Mouse (Mus musculus) limb, embryonic 14.5 days (tissue): Measurements from ENCODE around the gene Rnf141. TPM values are rescaled to one million over a fixed set of nuclear protein-coding genes. Genes with fewer than 3 reads are reported as not detected.

ENCODE experiments used
- ATAC-seq: fragments of 200-750 bp; cut with Nextera tagmentation; 2 replicates; pipeline ENCODE4 v1.8.0; 2017; ENCODE audit warnings: low read depth, moderate number of reproducible peaks, moderate TSS enrichment; ENCODE audit not compliant: low FRiP score
- DNase-seq: peaks from one replicate; pipeline ENCODE4 v3.0.0-alpha.2; 2015; ENCODE audit warnings: low spot score
- H3K27ac ChIP-seq: fragments of 300-500 bp; sonication (generic); replicated peaks from 2 replicates; pipeline ENCODE4 v1.5.1; 2014; ENCODE audit warnings: low read depth, mild to moderate bottlenecking, low read length, moderate library complexity, mixed read lengths
- H3K27me3 ChIP-seq: fragments of 300-500 bp; sonication (generic); 2 replicates; pipeline ENCODE4 v1.6.1; 2014; ENCODE audit warnings: low read length, mixed read lengths; ENCODE audit not compliant: control insufficient read depth, insufficient read depth
- H3K36me3 ChIP-seq: fragments of 300-500 bp; sonication (generic); 2 replicates; pipeline ENCODE4 v1.6.1; 2014; ENCODE audit warnings: mild to moderate bottlenecking, low read length, moderate library complexity, mixed read lengths; ENCODE audit not compliant: control insufficient read depth, insufficient read depth
- H3K4me1 ChIP-seq: fragments of 300-500 bp; sonication (generic); 2 replicates; pipeline ENCODE4 v1.6.1; 2014; ENCODE audit warnings: antibody characterized with exemption, low read length, mixed read lengths; ENCODE audit not compliant: control insufficient read depth, insufficient read depth
- H3K4me2 ChIP-seq: fragments of 300-500 bp; sonication (generic); replicated peaks from 2 replicates; pipeline ENCODE4 v1.6.1; 2014; ENCODE audit warnings: low read depth, mild to moderate bottlenecking, low read length, moderate library complexity; ENCODE audit not compliant: severe bottlenecking
- H3K4me3 ChIP-seq: fragments of 300-500 bp; sonication (generic); replicated peaks from 2 replicates; pipeline ENCODE4 v1.5.1; 2014; ENCODE audit warnings: low read length
- H3K9ac ChIP-seq: fragments of 300-500 bp; sonication (generic); 2 replicates; pipeline ENCODE4 v1.6.1; 2014; ENCODE audit warnings: mild to moderate bottlenecking, low read depth, low read length, moderate library complexity; ENCODE audit not compliant: severe bottlenecking
- H3K9me3 ChIP-seq: fragments of 300-500 bp; sonication (generic); 2 replicates; pipeline ENCODE4 v1.6.1; 2016; ENCODE audit warnings: low read length; ENCODE audit not compliant: control insufficient read depth
- POLR2A ChIP-seq: fragments of 200-500 bp; IDR thresholded peaks from 2 replicates; pipeline ENCODE4 v1.8.0; 2012; ENCODE audit warnings: inconsistent platforms, mild to moderate bottlenecking, moderate library complexity, borderline replicate concordance; ENCODE audit not compliant: insufficient read depth, insufficient read length; ENCODE audit errors: extremely low read depth
- WGBS: fragments of 180-500 bp; shearing (Covaris S2); extraction: QIAGEN DNeasy Blood & Tissue Kit; methylation state at CpG from one replicate; pipeline ENCODE4 v1.1.7; 2014; 5-methylcytosine and 5-hydroxymethylcytosine counted together
- polyA plus RNA-seq, 2 experiments: library from polyadenylated mRNA; depleted of rRNA in 1 of 2; stranded (reverse) in 1 of 2; unstranded in 1 of 2; fragments of >200 nt; fragmentation: Nextera tagmentation in 1 of 2; extraction: Ambion mirVana in 1 of 2; gene quantifications; 2 replicates each; pipeline versions ENCODE4 v1.2.1 to v1.2.3; 2012 to 2014

The Rnf141 gene
- polyA plus RNA-seq, 2 experiments = 21.6 to 22.0 TPM

DNA sequence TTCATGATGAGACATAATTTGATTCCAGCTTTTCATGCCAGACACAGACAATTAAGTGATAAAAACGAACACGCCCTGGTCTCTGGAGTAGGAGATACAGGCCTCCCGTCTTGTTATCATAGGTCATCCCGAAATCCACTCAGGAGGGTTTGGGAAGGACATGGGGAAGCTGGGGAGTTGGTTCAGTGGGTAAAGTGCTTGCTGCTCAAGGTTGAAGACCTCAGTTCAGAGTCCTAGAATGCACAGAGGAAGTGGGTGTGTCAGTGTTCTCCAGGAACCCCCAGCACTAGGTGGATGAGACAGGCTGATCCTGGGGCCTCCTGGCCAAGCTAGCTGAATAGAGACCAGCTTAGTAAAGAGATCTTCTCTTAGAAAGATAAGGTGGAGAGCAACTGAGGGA lies 73.3 kb downstream of the Rnf141 start:
- no peak overlapping the region for H3K4me3 ChIP-seq
- ATAC-seq = no peak
- DNase-seq = no peak
- no peak overlapping the region for H3K27ac ChIP-seq
- TF ChIP-seq POLR2A = no peak
- no peak overlapping the region for H3K4me2 ChIP-seq
- H3K36me3 ChIP-seq = no peaks in the 10 kb centered on the region
- WGBS = 82% methylated on average over 4 of the region's 4 CpGs
- H3K9me3 ChIP-seq = no peaks in the 10 kb centered on the region
- H3K27me3 ChIP-seq = peaks cover 8% of the 10 kb centered on the region; the same call in 1 of the 2 replicates
- peaks cover 18% of the 10 kb centered on the region for H3K4me1 ChIP-seq
- no peak overlapping the region for H3K9ac ChIP-seq

DNA sequence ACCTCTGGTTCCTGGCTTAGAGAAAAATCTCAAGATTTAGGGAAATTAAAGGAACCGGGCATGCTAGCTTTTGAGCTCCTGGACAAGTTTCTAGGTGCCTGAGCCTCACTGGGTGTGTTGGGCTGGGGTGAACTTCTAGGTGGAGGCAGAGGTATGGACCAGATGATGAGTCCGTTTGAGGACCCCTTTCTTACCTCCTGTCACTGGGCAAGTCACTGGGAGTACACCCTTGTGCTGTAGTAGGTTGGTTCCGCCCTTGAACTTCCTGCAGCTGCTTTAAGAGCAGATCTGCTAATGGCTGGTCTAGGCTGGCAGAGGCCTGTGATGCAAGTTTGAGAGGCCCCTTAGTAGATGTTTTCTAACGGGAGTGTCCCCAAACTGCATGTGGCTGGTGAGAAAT lies 75.2 kb downstream of the Rnf141 start:
- no peaks in the 10 kb centered on the region for H3K36me3 ChIP-seq
- DNase-seq (no peak), ATAC-seq (no peak)
- TF ChIP-seq POLR2A = no peak
- no peaks in the 10 kb centered on the region for H3K9me3 ChIP-seq
- H3K9ac ChIP-seq = peak overlapping the region; percentile 76
- peak overlapping the region; percentile 53 for H3K4me3 ChIP-seq
- H3K4me2 ChIP-seq = peak overlapping the region; percentile 98
- H3K27ac ChIP-seq = no peak overlapping the region
- 34% methylated on average over 4 of the region's 4 CpGs for WGBS
- peaks cover 8% of the 10 kb centered on the region; the same call in 1 of the 2 replicates for H3K27me3 ChIP-seq
- H3K4me1 ChIP-seq = peaks cover 15% of the 10 kb centered on the region

DNA sequence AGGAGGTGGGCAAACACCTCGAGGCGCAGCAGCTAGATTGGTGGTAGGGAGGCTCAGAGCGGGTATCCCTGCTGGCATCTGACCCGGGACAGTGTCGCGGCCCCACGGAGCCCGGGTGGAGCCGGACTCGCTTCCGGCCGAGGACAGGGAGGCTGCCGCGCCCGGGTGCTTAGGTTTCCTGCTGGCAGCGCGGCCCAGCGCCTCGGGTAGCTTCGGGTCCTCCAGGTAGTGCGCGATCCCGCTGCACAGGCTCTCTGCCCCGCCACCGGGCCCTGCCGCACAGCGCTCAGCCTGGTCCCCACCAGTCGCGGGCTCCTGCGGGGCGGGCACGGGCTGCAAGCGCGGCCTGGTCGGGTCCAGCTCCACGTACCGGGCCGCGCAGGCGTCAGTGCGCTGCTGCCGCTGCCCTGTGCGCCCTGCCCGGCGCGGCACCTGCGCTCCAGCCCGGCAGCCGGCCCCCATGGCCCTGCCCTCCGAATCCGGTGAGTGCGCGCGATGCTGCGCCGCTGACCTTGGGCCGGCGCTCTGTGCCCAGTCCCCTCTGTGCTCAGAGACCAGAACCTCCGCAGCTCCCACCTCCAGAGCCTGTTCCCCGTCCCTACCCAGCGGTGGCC lies 75.7 kb downstream of the Rnf141 start:
- peak overlapping the region; percentile 76 for H3K9ac ChIP-seq
- peaks cover 10% of the 10 kb centered on the region for H3K4me1 ChIP-seq
- 2% methylated on average over 34 of the region's 61 CpGs for WGBS
- peak overlapping the region; percentile 98 for H3K4me2 ChIP-seq
- TF ChIP-seq POLR2A = no peak
- DNase-seq (no peak), ATAC-seq (peak; percentile 42; the same call in 1 of the 2 replicates)
- no peaks in the 10 kb centered on the region for H3K36me3 ChIP-seq
- H3K27ac ChIP-seq = no peak overlapping the region
- H3K27me3 ChIP-seq = peaks cover 8% of the 10 kb centered on the region; the same call in 1 of the 2 replicates
- peak overlapping the region; percentile 53 for H3K4me3 ChIP-seq
- H3K9me3 ChIP-seq = no peaks in the 10 kb centered on the region

DNA sequence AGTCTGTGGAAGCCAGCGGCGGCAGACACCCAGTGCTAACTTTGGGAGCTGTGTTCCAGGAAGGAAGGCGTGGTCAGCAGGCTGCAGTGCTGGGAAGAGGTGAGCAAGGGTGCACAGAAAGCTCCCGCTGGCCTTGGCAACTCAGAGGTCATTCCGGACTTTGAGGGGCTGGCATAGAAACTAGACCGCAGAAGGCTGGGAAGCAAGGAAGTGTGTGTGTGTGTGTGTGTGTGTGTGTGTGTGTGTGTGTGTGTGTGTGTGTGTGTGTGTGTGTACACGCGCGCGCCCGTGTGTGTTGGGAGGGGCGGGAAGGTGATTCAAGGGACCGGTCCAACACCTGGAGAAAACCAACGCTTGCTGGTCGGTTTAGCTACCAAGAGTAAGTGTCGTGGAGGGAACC lies 76.3 kb downstream of the Rnf141 start, which contains the start of gene Ampd3:
Gene Ampd3 (plus strand): TSS at position 206 of the 400 bp plus-strand sequence.
- DNase-seq (no peak), ATAC-seq (no peak)
- WGBS = 16% methylated on average over 12 of the region's 16 CpGs
- peaks cover 8% of the 10 kb centered on the region; the same call in 1 of the 2 replicates for H3K27me3 ChIP-seq
- no peak for TF ChIP-seq POLR2A
- peak within 1 kb of the TSS; percentile 53 for H3K4me3 ChIP-seq
- H3K27ac ChIP-seq = no peak within 1 kb of the TSS
- no peaks in the 10 kb centered on the region for H3K36me3 ChIP-seq
- H3K9ac ChIP-seq = peak within 1 kb of the TSS; percentile 76
- peaks cover 5% of the 10 kb centered on the region; the same call in 1 of the 2 replicates for H3K4me1 ChIP-seq
- no peaks in the 10 kb centered on the region for H3K9me3 ChIP-seq
- peak within 1 kb of the TSS; percentile 98 for H3K4me2 ChIP-seq

DNA sequence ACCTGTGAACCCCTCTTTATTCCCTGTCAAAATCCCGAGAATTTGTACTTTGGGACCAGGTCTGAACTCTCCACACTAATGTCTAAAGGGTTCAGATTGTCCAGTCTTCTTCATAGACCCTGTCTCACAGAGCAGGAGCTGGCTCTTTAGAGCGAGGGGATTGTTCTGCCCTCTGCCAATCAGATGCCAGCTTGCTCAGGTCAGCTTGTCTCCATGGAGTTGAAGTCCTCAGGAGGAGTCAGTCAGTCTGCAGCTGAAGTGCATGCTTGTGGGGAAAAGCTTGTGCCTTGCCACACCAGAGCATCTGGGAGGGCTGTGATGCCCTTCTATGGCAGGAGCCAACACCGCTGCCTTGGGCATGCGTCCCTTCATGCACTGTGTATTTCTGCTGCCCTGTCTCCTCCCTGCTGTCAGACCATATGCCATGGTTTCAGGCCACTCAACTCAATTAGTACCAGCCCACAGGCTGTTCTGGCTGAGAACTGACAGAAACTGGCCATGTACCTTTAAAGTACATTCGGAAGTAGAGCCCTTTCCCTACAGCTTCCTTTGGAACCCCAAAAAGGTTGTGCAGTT lies 81.6 kb downstream of the Rnf141 start:
- H3K4me1 ChIP-seq = no peaks in the 10 kb centered on the region
- no peaks in the 10 kb centered on the region for H3K27me3 ChIP-seq
- WGBS = 82% methylated on average over 5 of the region's 5 CpGs

More for the DNA sequence above, 81.6 kb downstream of the Rnf141 start:
- Histone ChIP-seq H3K9ac (no peak overlapping the region), H3K4me2 (no peak overlapping the region), H3K27ac (no peak overlapping the region), H3K9me3 (no peaks in the 10 kb centered on the region), H3K4me3 (no peak overlapping the region), H3K36me3 (no peaks in the 10 kb centered on the region)
- no peak for TF ChIP-seq POLR2A
- no peak for ATAC-seq
- DNase-seq = no peak
